Mouse (Mus musculus) neural tube, embryonic 13.5 days (tissue): Measurements from ENCODE around the gene Cxcl3. TPM values are rescaled to one million over a fixed set of nuclear protein-coding genes. Genes with fewer than 3 reads are reported as not detected.

ENCODE experiments used
- ATAC-seq: fragments of 200-750 bp; cut with Nextera tagmentation; 2 replicates; pipeline ENCODE4 v1.8.0; 2017; ENCODE audit warnings: low read depth, mild to moderate bottlenecking, moderate TSS enrichment, moderate library complexity
- H3K27ac ChIP-seq: fragments of 300-500 bp; sonication (generic); replicated peaks from 2 replicates; pipeline ENCODE4 v1.5.1; 2015; ENCODE audit warnings: moderate library complexity, mild to moderate bottlenecking, inconsistent platforms
- H3K27me3 ChIP-seq: fragments of 300-500 bp; sonication (generic); 2 replicates; pipeline ENCODE4 v1.6.1; 2015; ENCODE audit warnings: mild to moderate bottlenecking, inconsistent platforms
- H3K36me3 ChIP-seq: fragments of 300-500 bp; sonication (generic); 2 replicates; pipeline ENCODE4 v1.6.1; 2015; ENCODE audit warnings: mild to moderate bottlenecking, inconsistent platforms
- H3K4me1 ChIP-seq: fragments of 300-500 bp; sonication (generic); replicated peaks from 2 replicates; pipeline ENCODE4 v1.6.1; 2015; ENCODE audit warnings: inconsistent platforms
- H3K4me2 ChIP-seq: fragments of 300-500 bp; sonication (generic); 2 replicates; pipeline ENCODE4 v1.6.1; 2015; ENCODE audit warnings: inconsistent platforms, mild to moderate bottlenecking, moderate library complexity
- H3K4me3 ChIP-seq: fragments of 300-500 bp; sonication (generic); 2 replicates; pipeline ENCODE4 v1.5.1; 2015; ENCODE audit warnings: mild to moderate bottlenecking, inconsistent platforms
- H3K9ac ChIP-seq: fragments of 300-500 bp; sonication (generic); 2 replicates; pipeline ENCODE4 v1.6.1; 2015; ENCODE audit warnings: moderate library complexity, mild to moderate bottlenecking, inconsistent platforms
- H3K9me3 ChIP-seq: fragments of 300-500 bp; sonication (generic); 2 replicates; pipeline ENCODE4 v1.6.1; 2016; ENCODE audit warnings: inconsistent platforms
- WGBS: fragments of 180-500 bp; shearing (Covaris S2); methylation state at CpG from one replicate; pipeline ENCODE4 v1.1.7; 2015; 5-methylcytosine and 5-hydroxymethylcytosine counted together
- microRNA-seq: library from miRNA; unstranded; fragments of <30 nt; microRNA quantifications from one replicate; pipeline ENCODE4, GENCODE M21; 2016
- polyA plus RNA-seq: library from polyadenylated mRNA; unstranded; fragments of >200 nt; fragmentation: Nextera tagmentation; extraction: Ambion mirVana; gene quantifications from 2 replicates; pipeline ENCODE4 v1.2.1, GENCODE M21; 2015

Gene Cxcl3
- polyA plus RNA-seq, 1 experiment from 2014 or later, result not detected

DNA sequence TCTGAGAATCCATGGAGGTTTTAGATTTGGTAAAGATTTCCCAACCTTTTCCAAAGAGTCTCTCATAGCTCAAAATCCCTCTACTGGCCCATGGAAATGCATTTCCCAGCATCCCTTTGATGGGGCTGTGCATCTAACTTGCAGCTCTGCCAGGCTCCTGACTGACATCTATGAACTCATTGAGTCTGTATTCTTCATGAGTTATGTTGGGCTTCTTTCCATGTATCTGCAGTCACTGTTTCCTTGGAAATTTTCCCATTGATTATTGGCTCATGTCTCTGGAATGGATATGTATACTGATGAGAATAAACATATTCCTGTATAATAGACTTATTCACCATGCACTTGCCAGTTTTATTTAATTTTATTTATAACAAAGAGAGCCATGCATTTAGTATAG lies 20.1 kb downstream of the Cxcl3 start:
- Histone ChIP-seq H3K27me3 (no peaks in the 10 kb centered on the region), H3K9ac (no peak overlapping the region), H3K27ac (no peak overlapping the region), H3K4me2 (no peak overlapping the region), H3K4me3 (no peak overlapping the region), H3K4me1 (no peaks in the 10 kb centered on the region), H3K36me3 (no peaks in the 10 kb centered on the region), H3K9me3 (no peaks in the 10 kb centered on the region)
- ATAC-seq, result no peak

DNA sequence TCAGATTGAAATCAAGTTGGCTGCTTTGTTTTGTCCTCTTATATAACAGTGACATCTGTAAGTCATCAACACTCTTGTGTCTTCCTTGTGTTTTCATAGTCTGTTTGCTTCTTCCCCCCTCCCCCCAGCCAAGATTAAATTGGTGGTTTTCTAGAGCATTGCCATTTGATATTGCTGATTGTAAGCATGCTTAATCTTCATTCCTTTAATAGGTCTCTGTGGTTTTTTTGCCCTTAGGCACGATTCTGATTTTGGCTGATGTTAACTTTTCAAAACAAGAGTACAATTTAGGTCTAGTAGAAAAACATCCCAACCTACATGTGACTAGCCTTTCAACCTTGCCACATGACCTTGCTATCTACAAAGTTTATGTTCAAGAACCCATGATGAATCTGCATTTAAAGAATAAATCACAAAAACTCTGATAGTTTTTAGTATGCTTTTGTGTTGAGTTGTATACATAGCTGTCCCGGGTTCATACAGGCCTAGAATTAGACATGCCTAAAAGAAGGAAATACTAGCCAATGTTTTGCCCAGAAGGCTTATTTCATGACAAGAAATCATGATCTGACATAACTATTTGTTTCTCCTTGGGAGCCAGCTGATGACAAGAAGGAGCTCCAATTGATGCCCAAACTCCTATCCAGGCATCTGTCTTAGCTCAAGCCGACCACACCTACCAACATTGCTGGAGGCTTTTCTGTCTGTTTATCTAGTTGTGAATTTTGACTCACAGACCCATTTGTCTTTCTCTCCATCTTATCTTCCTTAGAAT lies 21.5 kb downstream of the Cxcl3 start:
- 84% methylated on average over 3 of the region's 3 CpGs for WGBS
- Histone ChIP-seq H3K4me1 (no peaks in the 10 kb centered on the region), H3K27ac (no peak overlapping the region), H3K4me2 (no peak overlapping the region), H3K9ac (no peak overlapping the region), H3K36me3 (no peaks in the 10 kb centered on the region), H3K9me3 (no peaks in the 10 kb centered on the region), H3K27me3 (no peaks in the 10 kb centered on the region), H3K4me3 (no peak overlapping the region)
- no peak for ATAC-seq

- H3K9ac ChIP-seq, result no peak overlapping the region
- no peaks in the 10 kb centered on the region for H3K27me3 ChIP-seq
- ATAC-seq, result no peak
- H3K9me3 ChIP-seq, result no peaks in the 10 kb centered on the region
- H3K4me1 ChIP-seq, result no peaks in the 10 kb centered on the region
- no peak overlapping the region for H3K4me3 ChIP-seq
- H3K4me2 ChIP-seq, result no peak overlapping the region
- no peaks in the 10 kb centered on the region for H3K36me3 ChIP-seq
- H3K27ac ChIP-seq, result no peak overlapping the region
These were observed 33.9 kb downstream of the Cxcl3 start for GRCm38 (mm10) chr5:90819756-90820155.

DNA sequence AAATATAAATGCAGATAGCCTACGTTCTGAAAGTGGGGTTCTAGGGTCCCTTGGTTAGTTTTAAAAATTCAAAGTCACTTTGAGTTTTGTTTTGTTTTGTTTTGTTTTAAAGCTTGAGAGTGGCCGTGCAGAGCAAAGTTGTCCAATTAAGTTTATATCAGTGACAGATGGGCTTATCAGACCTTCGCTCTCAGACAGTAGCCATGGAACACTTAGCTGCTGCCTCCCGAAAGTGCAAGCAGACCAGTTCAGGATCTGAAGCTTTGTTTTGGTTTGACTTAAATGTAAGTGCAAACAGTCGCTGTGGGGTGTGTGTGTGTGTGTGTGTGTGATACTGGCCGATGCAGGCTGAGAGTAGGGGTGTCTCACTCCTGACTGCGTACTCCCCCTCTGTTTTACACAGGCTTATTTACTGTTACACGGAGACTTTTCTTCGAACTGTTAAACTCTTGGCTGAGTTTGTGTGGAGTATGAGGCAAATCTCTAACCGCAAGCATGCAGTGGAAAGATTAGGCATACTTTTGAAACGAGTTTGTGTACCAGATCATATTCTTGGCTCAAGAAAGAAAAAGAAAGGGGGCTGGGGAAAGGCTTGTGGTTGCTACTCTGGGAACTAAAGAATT lies 46.4 kb downstream of the Cxcl3 start:
- H3K9ac ChIP-seq, result no peak overlapping the region
- H3K4me1 ChIP-seq, result no peaks in the 10 kb centered on the region
- no peaks in the 10 kb centered on the region for H3K36me3 ChIP-seq
- H3K9me3 ChIP-seq, result no peaks in the 10 kb centered on the region
- WGBS, result 88% methylated on average over 11 of the region's 11 CpGs
- ATAC-seq, result no peak
- H3K27ac ChIP-seq, result no peak overlapping the region
- no peak overlapping the region for H3K4me3 ChIP-seq
- H3K27me3 ChIP-seq, result no peaks in the 10 kb centered on the region
- no peak overlapping the region for H3K4me2 ChIP-seq

- Histone ChIP-seq H3K27me3 (no peaks in the 10 kb centered on the region), H3K4me2 (no peak overlapping the region), H3K9me3 (no peaks in the 10 kb centered on the region), H3K9ac (no peak overlapping the region), H3K4me3 (no peak overlapping the region), H3K27ac (no peak overlapping the region), H3K4me1 (no peaks in the 10 kb centered on the region), H3K36me3 (no peaks in the 10 kb centered on the region)
- WGBS, result 86% methylated on average over 8 of the region's 8 CpGs
- no peak for ATAC-seq
These were observed 47.0 kb downstream of the Cxcl3 start for GRCm38 (mm10) chr5:90832768-90833388.

- 90% methylated on average over 4 of the region's 4 CpGs for WGBS
- H3K9me3 ChIP-seq, result no peaks in the 10 kb centered on the region
- H3K4me1 ChIP-seq, result no peaks in the 10 kb centered on the region
- H3K27ac ChIP-seq, result no peak overlapping the region
- H3K27me3 ChIP-seq, result no peaks in the 10 kb centered on the region
- ATAC-seq, result no peak
- no peak overlapping the region for H3K9ac ChIP-seq
- no peak overlapping the region for H3K4me3 ChIP-seq
- H3K36me3 ChIP-seq, result no peaks in the 10 kb centered on the region
- H3K4me2 ChIP-seq, result no peak overlapping the region
These were observed 48.5 kb downstream of the Cxcl3 start for GRCm38 (mm10) chr5:90834436-90834835.

- Histone ChIP-seq H3K9ac (no peak overlapping the region), H3K4me3 (no peak overlapping the region), H3K27me3 (no peaks in the 10 kb centered on the region), H3K27ac (no peak overlapping the region), H3K4me2 (no peak overlapping the region), H3K9me3 (no peaks in the 10 kb centered on the region), H3K36me3 (no peaks in the 10 kb centered on the region), H3K4me1 (no peaks in the 10 kb centered on the region)
- WGBS, result 81% methylated on average over 5 of the region's 5 CpGs
- no peak for ATAC-seq
These were observed 52.7 kb downstream of the Cxcl3 start for GRCm38 (mm10) chr5:90838582-90838981.

Small RNA genes within 50 kb of the gene (microRNA-seq; reads per million reads assigned to microRNA genes)
- gene Gm24322, result not detected

Other genes starting within 250 kb of the Cxcl3 start
- gene 5830473C10Rik, start 225.0 kb upstream of the Cxcl3 start, polyA plus RNA-seq, result not detected in 2 replicates
- gene Rassf6, start 145.4 kb upstream of the Cxcl3 start, polyA plus RNA-seq, result 1.7 and 1.9 TPM in 2 replicates
- not detected in 2 replicates for gene Cxcl5, start 26.7 kb upstream of the Cxcl3 start, polyA plus RNA-seq
- 2.9 and 3.2 TPM in 2 replicates for gene Ppbp, start 17.6 kb upstream of the Cxcl3 start, polyA plus RNA-seq
- 50.6 and 64.9 TPM in 2 replicates for gene Pf4, start 13.7 kb upstream of the Cxcl3 start, polyA plus RNA-seq
- gene Cxcl15, start 8.4 kb downstream of the Cxcl3 start, polyA plus RNA-seq, result not detected in 2 replicates
- not detected in 2 replicates for gene Cxcl1, start 105.1 kb downstream of the Cxcl3 start, polyA plus RNA-seq
- gene Cxcl2, start 117.8 kb downstream of the Cxcl3 start, polyA plus RNA-seq, result not detected in 2 replicates
- gene Mthfd2l, start 145.0 kb downstream of the Cxcl3 start, polyA plus RNA-seq, result 97.4 and 98.2 TPM in 2 replicates
- gene Epgn, start 241.4 kb downstream of the Cxcl3 start, polyA plus RNA-seq, result 0.14 and 0.25 TPM in 2 replicates